Mouse (Mus musculus) forebrain, embryonic 10.5 days (tissue): ENCODE data around the gene Zbtb16. TPM values are rescaled to one million over a fixed set of nuclear protein-coding genes. Genes with fewer than 3 reads are reported as not detected.

Experiments used
- DNase-seq: peaks from one replicate; pipeline ENCODE4 v3.0.0-alpha.2; 2017; ENCODE audit warnings: low spot score; ENCODE audit errors: extremely low spot score
- H3K27ac ChIP-seq: fragments of 300-500 bp; sonication (generic); 2 replicates; pipeline ENCODE4 v1.5.1; 2016; ENCODE audit warnings: mild to moderate bottlenecking
- H3K27me3 ChIP-seq: fragments of 300-500 bp; sonication (generic); 2 replicates; pipeline ENCODE4 v1.6.1; 2016; ENCODE audit warnings: mild to moderate bottlenecking; ENCODE audit not compliant: poor library complexity, severe bottlenecking
- H3K36me3 ChIP-seq: fragments of 300-500 bp; sonication (generic); replicated peaks from 2 replicates; pipeline ENCODE4 v1.6.1; 2016; ENCODE audit warnings: mild to moderate bottlenecking, moderate library complexity
- H3K4me1 ChIP-seq: fragments of 300-500 bp; sonication (generic); 2 replicates; pipeline ENCODE4 v1.6.1; 2016
- H3K4me3 ChIP-seq: fragments of 300-500 bp; sonication (generic); 2 replicates; pipeline ENCODE4 v1.5.1; 2016; ENCODE audit warnings: mild to moderate bottlenecking, moderate library complexity
- H3K9me3 ChIP-seq: fragments of 300-500 bp; sonication (generic); 2 replicates; pipeline ENCODE4 v1.6.1; 2016; ENCODE audit warnings: mild to moderate bottlenecking, moderate library complexity
- WGBS: fragments of 180-500 bp; shearing (Covaris S2); methylation state at CpG from one replicate; pipeline ENCODE4 v1.1.7; 2016; 5-methylcytosine and 5-hydroxymethylcytosine counted together
- polyA plus RNA-seq: library from polyadenylated mRNA; unstranded; fragments of >200 nt; fragmentation: Nextera tagmentation; extraction: Ambion mirVana; gene quantifications from 2 replicates; pipeline ENCODE4 v1.2.1, GENCODE M21; 2016

Gene Zbtb16
- polyA plus RNA-seq, 1 experiment from 2014 or later = 27.0 TPM

DNA sequence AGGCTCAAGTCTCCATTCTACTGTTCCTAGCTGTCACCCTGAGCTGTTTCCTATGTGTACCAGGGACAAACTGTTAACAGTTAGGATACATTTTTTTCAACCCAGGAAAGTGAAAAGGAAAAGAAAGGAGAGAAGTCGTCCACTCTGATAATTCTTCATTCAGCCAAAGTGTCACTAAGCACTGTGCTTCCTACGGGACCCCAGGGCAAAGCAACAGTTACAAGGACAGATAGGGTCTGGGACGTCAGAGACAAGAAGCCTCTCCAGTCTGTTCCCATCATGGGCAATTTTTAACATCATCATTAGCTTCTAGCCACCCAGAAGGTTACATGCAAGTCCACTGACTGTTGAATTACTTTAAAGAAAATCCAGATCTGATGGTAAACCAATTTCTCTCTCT lies 111.3 kb downstream of the Zbtb16 start:
- 0 out of 2 replicates have a peak, but pooled peaks cover 2% of the 10 kb centered on the region for H3K36me3 ChIP-seq
- DNase-seq = no peak
- H3K4me1 ChIP-seq = peaks cover 62% of the 10 kb centered on the region
- 79% methylated on average over 3 of the region's 3 CpGs for WGBS
- H3K4me3 ChIP-seq = no peak overlapping the region
- no peaks in the 10 kb centered on the region for H3K9me3 ChIP-seq
- peaks cover 5% of the 10 kb centered on the region; the same call in 1 of the 2 replicates for H3K27me3 ChIP-seq
- H3K27ac ChIP-seq = no peak overlapping the region

DNA sequence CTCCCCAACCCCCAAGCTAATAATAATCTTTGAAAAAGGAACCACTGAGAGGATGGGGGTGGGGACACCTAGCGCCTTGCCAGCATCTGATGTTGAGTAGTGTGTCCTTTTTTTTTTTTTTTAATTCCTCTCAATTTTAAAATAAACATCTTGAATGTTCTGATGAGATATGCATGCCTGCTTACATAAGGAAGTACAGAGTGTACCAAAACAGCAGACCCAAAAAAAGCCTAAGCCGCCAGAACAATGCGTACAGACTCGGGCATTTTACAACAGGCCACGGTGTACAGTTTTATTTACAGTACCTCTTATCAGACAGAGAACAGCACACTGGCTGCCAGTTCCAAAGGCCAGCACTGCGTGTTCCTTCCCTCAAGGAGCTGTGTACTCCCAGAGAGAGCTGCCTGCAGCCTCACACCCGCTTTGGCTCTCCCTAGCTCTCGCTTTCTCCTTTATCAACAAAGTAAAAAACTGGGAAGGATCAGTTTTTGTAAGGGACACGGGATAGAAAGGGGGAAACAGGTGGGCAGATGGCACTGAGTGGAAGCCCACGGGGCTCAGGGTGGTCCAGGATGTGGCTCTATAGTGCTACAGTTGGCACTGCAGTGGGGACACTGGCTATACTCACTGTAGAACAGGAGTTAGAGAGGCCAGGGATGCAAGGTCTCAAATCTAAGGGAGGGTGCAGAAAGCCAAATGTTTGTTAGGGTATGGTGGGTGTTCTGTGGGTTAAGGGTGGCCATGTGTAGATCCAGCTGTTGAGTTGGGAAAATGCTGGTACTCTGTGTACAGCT lies 112.3 kb downstream of the Zbtb16 start:
- peak overlapping the region; percentile 0; the same call in 1 of the 2 replicates for H3K27ac ChIP-seq
- H3K9me3 ChIP-seq = no peaks in the 10 kb centered on the region
- no peak overlapping the region for H3K4me3 ChIP-seq
- H3K27me3 ChIP-seq = peaks cover 5% of the 10 kb centered on the region; the same call in 1 of the 2 replicates
- no peak for DNase-seq
- WGBS = 80% methylated on average over 10 of the region's 10 CpGs
- peaks cover 13% of the 10 kb centered on the region for H3K36me3 ChIP-seq
- H3K4me1 ChIP-seq = peaks cover 52% of the 10 kb centered on the region

DNA sequence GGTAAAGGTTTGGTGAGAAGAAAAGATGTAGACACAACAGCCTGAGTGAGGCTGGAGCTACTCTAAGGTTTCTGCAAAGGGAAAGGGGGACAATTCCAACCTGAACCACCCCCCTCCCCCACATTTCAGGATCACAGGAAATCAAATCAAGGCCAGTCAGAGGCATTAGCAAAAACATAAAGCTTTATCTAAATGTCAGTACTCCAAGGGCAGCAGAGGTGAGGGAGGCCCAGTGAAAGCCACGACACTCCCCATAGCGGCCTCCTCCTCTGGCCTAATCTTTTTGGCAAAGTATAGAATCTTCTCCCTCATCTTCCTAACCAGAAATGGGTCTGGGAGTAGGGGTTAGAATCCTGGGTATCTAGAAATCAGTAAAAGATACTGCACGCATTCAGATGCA lies 113.0 kb downstream of the Zbtb16 start:
- Histone ChIP-seq H3K27ac (no peak overlapping the region), H3K4me1 (peaks cover 45% of the 10 kb centered on the region), H3K4me3 (no peak overlapping the region), H3K27me3 (peaks cover 5% of the 10 kb centered on the region; the same call in 1 of the 2 replicates), H3K9me3 (no peaks in the 10 kb centered on the region), H3K36me3 (peaks cover 20% of the 10 kb centered on the region)
- no peak for DNase-seq
- 70% methylated on average over 3 of the region's 3 CpGs for WGBS

DNA sequence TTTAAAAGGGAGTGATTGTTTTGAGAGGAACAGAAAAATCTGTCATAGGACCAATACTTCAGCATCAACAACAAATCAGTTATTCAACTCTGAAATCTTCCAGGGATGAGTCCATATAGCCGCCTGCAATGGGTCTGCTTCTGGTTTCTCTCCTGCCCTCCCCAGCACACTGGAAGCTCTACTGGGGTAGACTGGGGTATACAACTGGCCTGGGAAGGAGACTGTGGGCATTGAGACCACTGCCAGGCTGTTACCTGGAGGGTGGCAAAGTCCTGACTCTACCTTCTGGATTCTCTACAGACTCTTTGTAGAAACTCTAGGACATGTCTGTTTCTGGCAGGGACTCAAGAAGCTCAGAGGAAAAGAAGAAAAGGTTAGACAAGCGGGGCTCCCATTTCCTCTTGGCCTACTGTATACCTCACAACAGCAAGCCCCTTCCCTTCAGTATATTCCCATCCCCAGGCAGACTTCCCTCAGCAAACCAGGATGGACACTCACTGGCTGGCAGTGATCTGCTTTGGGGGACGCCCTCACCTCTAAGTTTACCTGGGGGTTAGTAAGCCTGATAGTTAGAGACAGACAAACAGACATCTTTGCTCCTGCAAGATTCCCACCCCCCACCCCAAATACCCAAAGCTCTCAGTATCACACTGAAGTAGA lies 113.6 kb downstream of the Zbtb16 start:
- DNase-seq = no peak
- Histone ChIP-seq H3K9me3 (no peaks in the 10 kb centered on the region), H3K27me3 (peaks cover 5% of the 10 kb centered on the region; the same call in 1 of the 2 replicates), H3K36me3 (peaks cover 26% of the 10 kb centered on the region), H3K4me1 (peaks cover 40% of the 10 kb centered on the region), H3K4me3 (no peak overlapping the region), H3K27ac (no peak overlapping the region)
- WGBS = 89% methylated on average over 3 of the region's 3 CpGs

DNA sequence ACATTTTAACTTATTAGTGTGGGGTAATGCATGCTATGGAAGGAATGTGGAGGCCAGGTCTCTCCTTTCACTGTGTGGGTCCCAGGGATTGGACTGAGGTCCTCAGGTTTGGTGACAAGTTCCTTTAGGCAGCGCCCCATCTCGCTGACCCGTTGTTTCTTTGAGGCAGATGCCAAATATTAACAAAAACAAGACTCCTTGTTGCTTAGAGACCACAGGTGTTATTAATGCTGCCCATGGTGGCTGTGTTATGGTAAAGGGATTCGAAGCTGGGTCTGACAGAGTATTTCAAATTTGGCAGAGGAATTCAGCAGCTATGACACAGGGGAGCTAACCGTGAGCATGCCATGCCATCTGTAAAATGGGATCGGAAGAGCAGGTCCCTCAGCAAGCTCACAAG lies 114.4 kb downstream of the Zbtb16 start:
- WGBS = 92% methylated on average over 6 of the region's 6 CpGs
- no peak for DNase-seq

DNA sequence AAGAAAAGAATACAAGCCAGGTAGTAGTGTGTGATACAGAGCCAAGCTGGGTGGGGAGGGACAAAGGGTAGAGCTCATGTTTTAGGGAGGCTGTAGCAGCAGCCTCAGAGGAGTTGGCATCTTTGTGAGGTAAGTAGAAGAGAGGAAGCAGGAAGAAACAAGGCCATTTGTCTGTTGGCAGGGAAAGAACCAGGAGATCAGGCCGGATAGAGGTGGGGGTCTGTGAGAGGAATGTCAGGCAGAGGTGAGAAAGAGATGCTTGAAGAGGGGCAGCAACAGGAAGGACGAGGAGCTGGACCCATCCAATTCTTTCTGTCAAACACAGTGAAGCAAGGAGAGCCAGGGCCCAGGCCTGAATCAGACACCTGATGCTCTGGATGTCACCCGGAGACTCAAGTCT lies 114.8 kb downstream of the Zbtb16 start:
- 89% methylated on average over 3 of the region's 3 CpGs for WGBS
- H3K27me3 ChIP-seq = peaks cover 5% of the 10 kb centered on the region; the same call in 1 of the 2 replicates
- peaks cover 38% of the 10 kb centered on the region for H3K4me1 ChIP-seq
- H3K4me3 ChIP-seq = no peak overlapping the region
- no peaks in the 10 kb centered on the region for H3K9me3 ChIP-seq
- peaks cover 38% of the 10 kb centered on the region for H3K36me3 ChIP-seq
- no peak overlapping the region for H3K27ac ChIP-seq
- no peak for DNase-seq

More for the DNA sequence above, 114.4 kb downstream of the Zbtb16 start:
- H3K4me3 ChIP-seq = no peak overlapping the region
- H3K4me1 ChIP-seq = peaks cover 38% of the 10 kb centered on the region
- no peak overlapping the region for H3K27ac ChIP-seq
- peaks cover 5% of the 10 kb centered on the region; the same call in 1 of the 2 replicates for H3K27me3 ChIP-seq
- no peaks in the 10 kb centered on the region for H3K9me3 ChIP-seq
- peaks cover 33% of the 10 kb centered on the region for H3K36me3 ChIP-seq

DNA sequence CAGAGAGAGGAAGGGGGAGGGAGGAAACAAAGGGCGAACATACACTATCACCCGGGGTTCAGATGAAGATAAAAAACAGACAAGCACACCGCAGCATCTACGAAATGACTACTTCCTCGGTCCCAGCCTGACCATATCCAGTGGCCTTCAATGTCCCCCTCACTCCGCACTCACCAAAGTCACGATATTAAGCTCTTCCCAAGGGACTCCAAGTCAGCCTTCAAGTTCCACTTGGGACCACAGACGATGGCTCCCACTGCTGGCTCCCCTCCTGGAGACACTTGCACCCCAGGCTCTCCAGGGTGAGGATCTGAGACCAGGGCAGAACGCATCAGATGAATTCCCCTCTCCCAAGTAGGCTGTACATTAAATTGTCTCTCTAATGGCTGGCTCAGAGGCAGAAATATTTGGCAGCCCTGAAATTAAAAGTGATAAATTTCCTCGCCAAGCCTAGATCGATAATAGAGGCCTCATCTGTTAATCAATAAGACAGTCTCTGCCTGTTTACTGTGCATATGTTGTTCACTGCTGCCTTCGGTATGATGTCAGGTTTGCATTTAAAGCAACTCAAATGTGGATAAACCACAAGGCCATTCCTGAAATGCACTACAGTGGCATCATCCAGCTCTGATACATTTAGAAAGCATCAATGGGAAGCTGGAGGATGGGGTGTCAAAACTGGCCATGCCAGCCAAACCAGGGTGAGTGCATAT lies 115.6 kb downstream of the Zbtb16 start:
- peaks cover 46% of the 10 kb centered on the region for H3K36me3 ChIP-seq
- peaks cover 38% of the 10 kb centered on the region for H3K4me1 ChIP-seq
- no peak overlapping the region for H3K4me3 ChIP-seq
- no peak for DNase-seq
- no peaks in the 10 kb centered on the region for H3K9me3 ChIP-seq
- H3K27me3 ChIP-seq = no peaks in the 10 kb centered on the region
- no peak overlapping the region for H3K27ac ChIP-seq
- 93% methylated on average over 12 of the region's 12 CpGs for WGBS

DNA sequence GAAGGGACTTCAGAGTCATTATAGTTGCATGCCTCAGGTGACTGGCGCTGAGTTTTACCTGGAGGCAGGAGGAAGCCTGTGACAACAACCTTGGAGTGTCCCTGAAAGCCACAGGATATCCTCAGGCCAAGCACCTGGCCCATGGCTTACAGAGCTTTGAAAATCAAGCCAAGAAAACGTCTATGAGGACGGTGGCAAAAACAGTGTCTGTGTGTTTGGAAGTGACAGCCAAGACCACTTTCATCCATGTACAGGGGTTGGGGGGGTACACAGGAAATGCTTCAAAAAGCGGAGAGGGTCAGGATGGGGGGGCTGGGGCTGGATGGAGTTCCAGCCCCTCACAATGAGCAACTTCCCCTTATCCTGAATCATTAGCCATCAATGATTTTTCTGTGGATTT lies 116.4 kb downstream of the Zbtb16 start:
- no peaks in the 10 kb centered on the region for H3K27me3 ChIP-seq
- peaks cover 54% of the 10 kb centered on the region for H3K36me3 ChIP-seq
- no peaks in the 10 kb centered on the region for H3K9me3 ChIP-seq
- DNase-seq = no peak
- WGBS = 88% methylated on average over 4 of the region's 4 CpGs
- peaks cover 34% of the 10 kb centered on the region for H3K4me1 ChIP-seq
- no peak overlapping the region for H3K4me3 ChIP-seq
- no peak overlapping the region for H3K27ac ChIP-seq

DNA sequence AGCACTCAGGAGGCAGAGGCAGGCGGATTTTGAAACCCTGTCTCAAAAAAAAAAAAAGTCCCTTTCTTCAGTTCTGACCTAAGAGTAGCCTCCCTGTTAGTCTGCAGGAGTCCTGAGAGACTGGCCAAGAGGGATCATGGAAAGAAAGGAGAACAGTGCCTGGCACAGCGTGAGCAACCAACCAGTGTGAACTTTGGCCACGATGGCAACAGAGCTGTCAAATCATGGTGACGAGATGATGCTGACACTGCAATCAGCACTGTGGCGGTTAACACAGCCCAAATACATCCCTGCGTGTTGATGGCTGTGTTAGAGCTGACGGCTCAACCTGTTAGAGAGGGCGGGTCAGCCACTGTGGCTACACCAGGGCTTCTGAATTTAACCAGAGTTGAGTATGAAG lies 119.5 kb downstream of the Zbtb16 start:
- 90% methylated on average over 8 of the region's 8 CpGs for WGBS
- Histone ChIP-seq H3K27me3 (no peaks in the 10 kb centered on the region), H3K9me3 (no peaks in the 10 kb centered on the region), H3K4me1 (peaks cover 26% of the 10 kb centered on the region), H3K27ac (no peak overlapping the region), H3K36me3 (peaks cover 72% of the 10 kb centered on the region), H3K4me3 (no peak overlapping the region)
- no peak for DNase-seq

DNA sequence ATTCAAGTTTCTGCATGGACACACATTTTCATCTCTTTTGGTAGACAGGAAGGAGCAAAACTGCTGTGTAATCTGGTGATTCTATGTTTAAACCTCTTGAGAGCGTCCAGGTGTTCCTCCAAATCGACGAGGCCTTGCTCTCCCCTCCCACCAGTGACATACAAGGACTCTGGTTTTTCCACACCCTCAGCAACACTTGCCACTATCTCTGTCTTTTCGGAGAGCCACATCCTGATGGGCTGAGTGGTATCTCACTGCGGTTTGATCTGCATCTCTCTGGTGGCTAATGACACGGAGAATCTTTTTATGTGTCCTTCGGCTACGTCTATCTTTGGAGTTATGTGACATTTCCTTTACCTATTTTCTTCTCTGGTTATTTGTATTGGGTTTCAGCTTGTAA lies 121.0 kb downstream of the Zbtb16 start:
- H3K4me3 ChIP-seq = no peak overlapping the region
- H3K4me1 ChIP-seq = peaks cover 30% of the 10 kb centered on the region
- no peak overlapping the region for H3K27ac ChIP-seq
- H3K36me3 ChIP-seq = peaks cover 76% of the 10 kb centered on the region
- H3K9me3 ChIP-seq = no peaks in the 10 kb centered on the region
- H3K27me3 ChIP-seq = no peaks in the 10 kb centered on the region
- 93% methylated on average over 8 of the region's 8 CpGs for WGBS
- no peak for DNase-seq

DNA sequence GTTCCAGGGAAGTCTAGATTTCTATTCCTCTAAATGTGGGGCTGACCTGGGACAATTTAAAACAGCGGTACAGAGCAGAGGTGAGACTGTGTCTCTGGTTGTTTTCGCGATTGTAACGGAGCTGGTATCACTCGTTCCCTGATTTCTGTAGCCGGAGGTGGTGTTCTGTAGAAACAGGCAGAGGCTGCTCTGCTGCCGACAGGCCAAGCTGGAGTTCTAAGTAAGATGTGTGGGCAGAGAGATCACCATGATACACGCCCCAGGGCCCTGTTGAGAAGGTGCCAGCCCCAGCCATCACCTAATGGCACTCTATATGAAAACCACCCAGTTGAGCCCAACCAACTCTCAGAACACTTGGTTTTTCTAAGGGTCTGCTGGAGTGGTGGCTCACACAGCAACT lies 122.2 kb downstream of the Zbtb16 start:
- peaks cover 30% of the 10 kb centered on the region for H3K4me1 ChIP-seq
- H3K27ac ChIP-seq = no peak overlapping the region
- no peak for DNase-seq
- H3K9me3 ChIP-seq = no peaks in the 10 kb centered on the region
- H3K27me3 ChIP-seq = no peaks in the 10 kb centered on the region
- H3K36me3 ChIP-seq = peaks cover 75% of the 10 kb centered on the region
- 94% methylated on average over 8 of the region's 8 CpGs for WGBS
- no peak overlapping the region for H3K4me3 ChIP-seq

DNA sequence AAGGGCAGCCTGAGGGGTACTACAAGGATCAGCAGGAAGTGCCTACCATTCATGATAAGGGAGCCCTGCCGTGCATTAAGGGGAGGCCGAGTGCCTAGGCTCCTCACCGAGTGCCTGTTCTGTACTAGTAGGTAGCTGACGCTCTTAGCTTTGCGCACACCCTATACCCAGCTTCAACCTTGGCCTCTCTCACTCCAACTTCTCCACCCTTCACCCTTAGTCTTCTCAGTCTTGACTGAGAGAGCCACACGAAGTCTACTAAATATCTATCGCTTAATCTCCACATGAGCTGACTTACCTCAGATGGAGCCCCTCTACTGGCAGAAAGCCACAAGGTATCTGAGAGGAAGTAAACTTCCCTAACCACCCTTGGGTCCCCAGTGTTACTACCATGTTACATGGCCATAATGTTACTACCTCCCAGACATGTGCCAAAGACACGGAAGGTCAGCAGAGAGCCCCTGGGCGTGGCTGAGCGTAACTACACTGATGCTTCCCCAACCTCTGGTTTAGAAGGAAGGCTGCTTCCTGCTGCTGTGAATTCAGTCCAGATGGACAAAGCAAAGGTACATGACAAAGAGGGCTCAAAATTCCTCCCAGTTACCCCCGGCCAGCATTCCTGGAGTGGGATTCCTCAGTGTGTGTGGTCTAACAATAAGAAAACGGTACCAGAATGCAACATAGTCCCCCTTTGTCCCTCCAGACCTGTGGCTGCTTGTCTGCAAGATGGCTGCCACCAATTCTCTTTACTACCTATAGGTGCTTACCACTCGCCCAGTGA lies 122.8 kb downstream of the Zbtb16 start:
- H3K36me3 ChIP-seq = peaks cover 69% of the 10 kb centered on the region
- H3K27me3 ChIP-seq = no peaks in the 10 kb centered on the region
- H3K4me3 ChIP-seq = no peak overlapping the region
- DNase-seq = no peak
- no peaks in the 10 kb centered on the region for H3K9me3 ChIP-seq
- 86% methylated on average over 13 of the region's 13 CpGs for WGBS
- peak overlapping the region; percentile 13; the same call in 1 of the 2 replicates for H3K27ac ChIP-seq
- H3K4me1 ChIP-seq = peaks cover 30% of the 10 kb centered on the region
